Mouse (Mus musculus): Measurements from ENCODE around the gene Pfdn2. TPM values are rescaled to one million over a fixed set of nuclear protein-coding genes. Genes with fewer than 3 reads are reported as not detected.
"Not testable (repeated sequence)": the region's sequence is repeated elsewhere in the genome, so short reads cannot be mapped to it uniquely, and the experiment has no call there.

Gene Pfdn2
- polyA plus RNA-seq, 2 experiments: 20.7 to 36.2 TPM

- ATAC-seq (ENCODE audit: insufficient read depth) (no peak), DNase-seq (ENCODE audit: low read depth in 3 of 3, low spot score in 3 of 3) (no peak)
- Histone ChIP-seq H3K9ac (replicated peaks) (no peak overlapping the region), H3K9me3 (ENCODE audit: control insufficient read depth, low read length) (no peaks in the 10 kb centered on the region), H3K4me2 (ENCODE audit: low read depth) (0 out of 2 replicates have a peak overlapping the region, but pooled peaks have one; percentile 8), H3K27me3 (ENCODE audit: control insufficient read depth, insufficient read depth, low read length) (no peaks in the 10 kb centered on the region), H3K36me3 (replicated peaks; ENCODE audit: control insufficient read depth, insufficient read depth, low read depth) (no peaks in the 10 kb centered on the region), H3K4me3 (ENCODE audit: insufficient read depth in 1 of 2, low read depth in 2 of 2, low read length in 2 of 2) (no peak overlapping the region), H3K4me1 (replicated peaks; ENCODE audit: control insufficient read depth in 2 of 2, insufficient read depth in 2 of 2, low read length in 1 of 2) (0 out of 4 replicates have a peak, but pooled peaks cover 0 to 2% of the 10 kb centered on the region in 2 experiments), H3K27ac (no peak overlapping the region)
- no peak for TF ChIP-seq CTCF (IDR thresholded peaks at IDR 0.05; ENCODE audit: low read depth)
- no peak for TF ChIP-seq EP300 (IDR thresholded peaks at IDR 0.05; ENCODE audit: low read depth)
- 31% methylated on average over 5 of the region's 5 CpGs for WGBS (ENCODE audit: insufficient replicate concordance)
These were observed 25.3 kb upstream of the Pfdn2 start for GRCm38 (mm10) chr1:171320151-171320550.

GRCm38 (mm10) chr1:171321415-171321814, 24.1 kb upstream of the Pfdn2 start:
- ATAC-seq (ENCODE audit: insufficient read depth) (no peak), DNase-seq (ENCODE audit: low read depth in 3 of 3, low spot score in 3 of 3) (no peak)
- no peak overlapping the region for H3K27ac ChIP-seq
- peaks cover 0 to 2% of the 10 kb centered on the region in 2 experiments; a peak in 1 of 4 replicates for H3K4me1 ChIP-seq (replicated peaks; ENCODE audit: control insufficient read depth in 2 of 2, insufficient read depth in 2 of 2, low read length in 1 of 2)
- H3K36me3 ChIP-seq (replicated peaks; ENCODE audit: control insufficient read depth, insufficient read depth, low read depth): no peaks in the 10 kb centered on the region
- H3K27me3 ChIP-seq (ENCODE audit: control insufficient read depth, insufficient read depth, low read length): no peaks in the 10 kb centered on the region
- no peaks in the 10 kb centered on the region for H3K9me3 ChIP-seq (ENCODE audit: control insufficient read depth, low read length)
- H3K4me2 ChIP-seq (ENCODE audit: low read depth): no peak overlapping the region
- H3K4me3 ChIP-seq (ENCODE audit: insufficient read depth in 1 of 2, low read depth in 2 of 2, low read length in 2 of 2): no peak overlapping the region
- TF ChIP-seq EP300 (IDR thresholded peaks at IDR 0.05; ENCODE audit: low read depth) (no peak), CTCF (IDR thresholded peaks at IDR 0.05; ENCODE audit: low read depth) (peak; percentile 64)
- no peak overlapping the region for H3K9ac ChIP-seq (replicated peaks)

- no peak overlapping the region for H3K4me3 ChIP-seq (ENCODE audit: insufficient read depth in 1 of 2, low read depth in 2 of 2, low read length in 2 of 2)
- no peaks in the 10 kb centered on the region for H3K36me3 ChIP-seq (replicated peaks; ENCODE audit: control insufficient read depth, insufficient read depth, low read depth)
- H3K27ac ChIP-seq: no peak overlapping the region
- H3K27me3 ChIP-seq (ENCODE audit: control insufficient read depth, insufficient read depth, low read length): no peaks in the 10 kb centered on the region
- no peak overlapping the region for H3K9ac ChIP-seq (replicated peaks)
- no peak for TF ChIP-seq EP300 (IDR thresholded peaks at IDR 0.05; ENCODE audit: low read depth)
- peak; percentile 10; the same call in 1 of the 2 replicates for TF ChIP-seq CTCF (IDR thresholded peaks at IDR 0.05; ENCODE audit: low read depth)
- peaks cover 0 to 2% of the 10 kb centered on the region in 2 experiments; a peak in 1 of 4 replicates for H3K4me1 ChIP-seq (replicated peaks; ENCODE audit: control insufficient read depth in 2 of 2, insufficient read depth in 2 of 2, low read length in 1 of 2)
- no peak overlapping the region for H3K4me2 ChIP-seq (ENCODE audit: low read depth)
- 66% methylated on average over 1 of the region's 1 CpGs for WGBS (ENCODE audit: insufficient replicate concordance)
- DNase-seq (ENCODE audit: low read depth in 3 of 3, low spot score in 3 of 3) (no peak), ATAC-seq (ENCODE audit: insufficient read depth) (peak; percentile 41; the same call in 1 of the 2 replicates)
- no peaks in the 10 kb centered on the region for H3K9me3 ChIP-seq (ENCODE audit: control insufficient read depth, low read length)
These were observed 23.5 kb upstream of the Pfdn2 start for GRCm38 (mm10) chr1:171322012-171322411.

- no peaks in the 10 kb centered on the region for H3K36me3 ChIP-seq (replicated peaks; ENCODE audit: control insufficient read depth, insufficient read depth, low read depth)
- no peak overlapping the region for H3K4me3 ChIP-seq (ENCODE audit: insufficient read depth in 1 of 2, low read depth in 2 of 2, low read length in 2 of 2)
- whole genome bisulfite sequencing (ENCODE audit: insufficient replicate concordance): 78% methylated on average over 2 of the region's 2 CpGs
- no peaks in the 10 kb centered on the region for H3K27me3 ChIP-seq (ENCODE audit: control insufficient read depth, insufficient read depth, low read length)
- H3K4me2 ChIP-seq (ENCODE audit: low read depth): no peak overlapping the region
- ATAC-seq (ENCODE audit: insufficient read depth) (no peak), DNase-seq (ENCODE audit: low read depth in 3 of 3, low spot score in 3 of 3) (no peak)
- H3K9me3 ChIP-seq (ENCODE audit: control insufficient read depth, low read length): no peaks in the 10 kb centered on the region
- no peak for TF ChIP-seq EP300 (IDR thresholded peaks at IDR 0.05; ENCODE audit: low read depth)
- TF ChIP-seq CTCF (IDR thresholded peaks at IDR 0.05; ENCODE audit: low read depth): no peak
- H3K9ac ChIP-seq (replicated peaks): no peak overlapping the region
- no peak overlapping the region for H3K27ac ChIP-seq
- peaks cover 12 to 13% of the 10 kb centered on the region in 2 experiments for H3K4me1 ChIP-seq (replicated peaks; ENCODE audit: control insufficient read depth in 2 of 2, insufficient read depth in 2 of 2, low read length in 1 of 2)
These were observed 19.9 kb upstream of the Pfdn2 start for GRCm38 (mm10) chr1:171325571-171325970.

GRCm38 (mm10) chr1:171326588-171326987, 18.9 kb upstream of the Pfdn2 start:
- H3K9me3 ChIP-seq (ENCODE audit: control insufficient read depth, low read length); H3K9ac ChIP-seq (replicated peaks); H3K36me3 ChIP-seq (replicated peaks; ENCODE audit: control insufficient read depth, insufficient read depth, low read depth); H3K27me3 ChIP-seq (ENCODE audit: control insufficient read depth, insufficient read depth, low read length); ATAC-seq (ENCODE audit: insufficient read depth); H3K4me3 ChIP-seq (ENCODE audit: insufficient read depth in 1 of 2, low read depth in 2 of 2, low read length in 2 of 2); H3K27ac ChIP-seq; H3K4me2 ChIP-seq (ENCODE audit: low read depth); DNase-seq (ENCODE audit: low read depth in 3 of 3, low spot score in 3 of 3): not testable (repeated sequence)
- H3K4me1 ChIP-seq (replicated peaks; ENCODE audit: control insufficient read depth in 2 of 2, insufficient read depth in 2 of 2, low read length in 1 of 2): peaks cover 13 to 19% of the 10 kb centered on the region in 2 experiments
- WGBS (ENCODE audit: insufficient replicate concordance): 52% methylated on average over 4 of the region's 4 CpGs
